Mouse (Mus musculus) G1E (cell line): Measurements from ENCODE around the gene Snrnp200. TPM values are rescaled to one million over a fixed set of nuclear protein-coding genes. Genes with fewer than 3 reads are reported as not detected.
A peak's percentile ranks its signal among the peaks of the same experiment; 100 is the strongest.

Experiments
- ATAC-seq: 2 replicates; pipeline ENCODE4 v1.8.0; 2016; ENCODE audit warnings: mild to moderate bottlenecking; ENCODE audit not compliant: insufficient number of reproducible peaks, poor library complexity, low FRiP score, severe bottlenecking; ENCODE audit errors: extremely low read depth
- DNase-seq: peaks from one replicate; pipeline ENCODE4 v3.0.0; 2012; ENCODE audit warnings: low spot score
- H3K27me3 ChIP-seq: 2 replicates; pipeline ENCODE4 v1.6.1; 2012; ENCODE audit warnings: mild to moderate bottlenecking, low read length, inconsistent platforms; ENCODE audit not compliant: insufficient read depth
- H3K36me3 ChIP-seq: replicated peaks from 2 replicates; pipeline ENCODE3; 2012; ENCODE audit warnings: mild to moderate bottlenecking, inconsistent platforms
- H3K4me1 ChIP-seq: 2 replicates; pipeline ENCODE4 v1.6.1; 2012; ENCODE audit warnings: low read depth, low read length, inconsistent platforms, mixed read lengths; ENCODE audit not compliant: insufficient read depth
- H3K4me3 ChIP-seq: 2 replicates; pipeline ENCODE4 v1.5.1; 2012; ENCODE audit warnings: low read depth, mild to moderate bottlenecking, inconsistent platforms, low read length, moderate library complexity, mixed read lengths
- H3K9me3 ChIP-seq: replicated peaks from 2 replicates; pipeline ENCODE4 v1.6.1; 2012; ENCODE audit warnings: inconsistent platforms
- CTCF ChIP-seq: IDR thresholded peaks from 2 replicates; pipeline ENCODE4 v1.5.1; 2012; ENCODE audit warnings: low read depth, low read length, inconsistent platforms, mixed read lengths
- GATA1 ChIP-seq: IDR thresholded peaks from 2 replicates; pipeline ENCODE4 v1.6.1; 2012; ENCODE audit warnings: borderline replicate concordance, low read length, inconsistent platforms, mixed read lengths
- GATA2 ChIP-seq: IDR thresholded peaks from 2 replicates; pipeline ENCODE4 v1.6.1; 2012; ENCODE audit warnings: low read depth, low read length, inconsistent platforms, borderline replicate concordance
- POLR2AphosphoS5 ChIP-seq: IDR thresholded peaks from 2 replicates; pipeline ENCODE4 v1.6.1; 2012; ENCODE audit warnings: low read depth, low read length, inconsistent platforms; ENCODE audit not compliant: insufficient replicate concordance
- TAL1 ChIP-seq: conservative IDR thresholded peaks from 2 replicates; pipeline ENCODE4 v1.6.1; 2012; ENCODE audit warnings: low read depth, low read length, inconsistent platforms, mixed read lengths
- polyA plus RNA-seq: library from polyadenylated mRNA; stranded (reverse); fragments of >175 nt; gene quantifications from 2 replicates; pipeline ENCODE4 v1.2.3, GENCODE M21; 2012
- total RNA-seq, 2 experiments: library from RNA; stranded (forward) in 1 of 2; stranded (reverse) in 1 of 2; fragments of 200-1000 nt in 1 of 2; fragments of >200 nt in 1 of 2; fragmentation: Nextera tagmentation in 1 of 2; gene quantifications; 2 replicates each; pipeline ENCODE4 v1.2.3; 2014 to 2017

Gene Snrnp200
- total and polyA plus RNA-seq, 3 experiments = 32.5 to 216 (median 155) TPM

DNA sequence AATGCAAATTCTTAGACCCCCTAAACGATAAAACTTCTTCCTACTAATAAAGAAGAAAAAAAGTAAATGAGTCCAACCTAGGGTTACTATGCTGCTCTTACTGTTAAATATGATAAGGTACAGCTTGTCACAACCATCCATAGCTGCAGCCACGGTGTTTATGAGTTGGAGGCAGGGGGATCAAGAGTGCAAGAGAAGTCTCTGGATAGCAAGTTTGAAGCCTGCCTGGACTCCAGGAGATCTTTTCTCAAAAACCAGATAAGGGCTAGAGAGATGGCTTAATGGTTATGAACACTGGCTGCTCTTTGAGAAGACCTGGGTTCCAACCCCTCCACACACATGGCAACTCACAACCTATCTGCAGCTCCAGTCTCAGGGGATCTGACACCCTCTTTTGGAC is 1.3 kb upstream of the Snrnp200 start:
- no peak for DNase-seq
- peaks cover 52% of the 10 kb centered on the region for H3K36me3 ChIP-seq
- TF ChIP-seq POLR2AphosphoS5 (no peak), TAL1 (no peak)
- no peaks in the 10 kb centered on the region for H3K27me3 ChIP-seq
- no peak for ATAC-seq
- H3K9me3 ChIP-seq = no peaks in the 10 kb centered on the region
- peak overlapping the region; percentile 21; the same call in 1 of the 2 replicates for H3K4me3 ChIP-seq
- peaks cover 29% of the 10 kb centered on the region for H3K4me1 ChIP-seq

DNA sequence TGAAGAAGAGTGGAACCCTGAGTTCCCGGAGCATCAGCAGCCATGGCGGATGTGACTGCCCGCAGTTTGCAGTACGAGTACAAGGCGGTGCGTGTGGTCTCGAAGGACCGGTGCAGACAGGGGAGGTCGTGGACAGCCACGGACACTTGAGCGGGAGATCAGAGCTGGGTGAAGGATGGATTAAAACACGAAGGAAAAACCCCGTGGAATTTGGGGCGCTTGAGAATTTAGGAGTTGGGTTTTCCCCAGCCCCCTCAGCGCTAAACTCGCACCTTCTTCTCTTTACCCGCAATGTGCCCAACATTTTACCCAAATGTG is 225 bp downstream of the Snrnp200 start:
- no peak for ATAC-seq
- H3K4me1 ChIP-seq = peaks cover 33% of the 10 kb centered on the region
- H3K36me3 ChIP-seq = peaks cover 52% of the 10 kb centered on the region

DNA sequence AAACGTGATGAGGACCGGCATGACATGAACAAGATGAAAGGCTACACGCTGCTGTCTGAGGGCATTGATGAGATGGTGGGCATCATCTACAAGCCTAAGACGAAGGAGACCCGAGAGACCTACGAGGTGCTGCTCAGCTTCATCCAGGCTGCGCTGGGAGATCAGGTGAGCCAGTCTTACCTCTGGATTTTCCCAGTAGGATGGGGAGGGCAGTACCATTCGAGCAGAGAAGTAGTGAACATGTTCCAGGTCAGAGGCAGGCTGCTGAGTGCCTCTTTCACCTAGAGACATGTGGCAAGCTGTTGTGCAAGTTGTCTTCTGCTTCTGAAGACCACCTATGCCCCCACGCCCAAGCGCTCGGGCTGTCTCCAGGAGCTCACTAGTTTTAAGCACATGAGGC is 2.5 kb downstream of the Snrnp200 start:
- H3K4me1 ChIP-seq = peaks cover 33% of the 10 kb centered on the region
- no peaks in the 10 kb centered on the region for H3K9me3 ChIP-seq
- no peak overlapping the region for H3K4me3 ChIP-seq
- peaks cover 63% of the 10 kb centered on the region for H3K36me3 ChIP-seq
- no peak for DNase-seq
- ATAC-seq = no peak
- H3K27me3 ChIP-seq = no peaks in the 10 kb centered on the region
- TF ChIP-seq GATA1 (no peak), POLR2AphosphoS5 (no peak), GATA2 (no peak), TAL1 (no peak)

More for the DNA sequence above, 225 bp downstream of the Snrnp200 start:
- Histone ChIP-seq H3K27me3 (no peaks in the 10 kb centered on the region), H3K9me3 (no peaks in the 10 kb centered on the region), H3K4me3 (peak overlapping the region; percentile 92)
- TF ChIP-seq TAL1 (no peak), CTCF (no peak), POLR2AphosphoS5 (no peak), GATA2 (no peak), GATA1 (no peak)
- DNase-seq = no peak

DNA sequence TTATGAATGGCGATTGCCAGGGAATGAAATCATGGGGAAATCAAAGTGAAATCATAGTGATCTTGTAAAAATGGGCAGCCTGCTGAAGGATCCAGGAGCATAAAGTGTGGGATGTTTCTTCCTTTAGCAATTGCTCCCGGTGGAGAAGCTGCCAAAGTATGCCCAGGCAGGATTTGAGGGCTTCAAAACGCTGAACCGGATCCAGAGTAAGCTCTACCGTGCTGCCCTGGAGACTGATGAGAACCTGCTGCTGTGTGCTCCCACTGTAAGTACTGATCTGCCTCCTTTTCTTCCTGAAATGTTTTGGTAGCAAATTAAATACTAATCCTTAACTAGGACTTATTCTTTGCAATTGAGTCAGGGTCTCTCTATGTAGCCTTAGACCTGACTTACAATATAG is 9.6 kb downstream of the Snrnp200 start:
- Histone ChIP-seq H3K4me3 (no peak overlapping the region), H3K27me3 (no peaks in the 10 kb centered on the region), H3K4me1 (no peaks in the 10 kb centered on the region), H3K36me3 (peaks cover 95% of the 10 kb centered on the region), H3K9me3 (no peaks in the 10 kb centered on the region)
- no peak for ATAC-seq
- DNase-seq = no peak
- TF ChIP-seq TAL1 = no peak
- no peak for TF ChIP-seq GATA2

DNA sequence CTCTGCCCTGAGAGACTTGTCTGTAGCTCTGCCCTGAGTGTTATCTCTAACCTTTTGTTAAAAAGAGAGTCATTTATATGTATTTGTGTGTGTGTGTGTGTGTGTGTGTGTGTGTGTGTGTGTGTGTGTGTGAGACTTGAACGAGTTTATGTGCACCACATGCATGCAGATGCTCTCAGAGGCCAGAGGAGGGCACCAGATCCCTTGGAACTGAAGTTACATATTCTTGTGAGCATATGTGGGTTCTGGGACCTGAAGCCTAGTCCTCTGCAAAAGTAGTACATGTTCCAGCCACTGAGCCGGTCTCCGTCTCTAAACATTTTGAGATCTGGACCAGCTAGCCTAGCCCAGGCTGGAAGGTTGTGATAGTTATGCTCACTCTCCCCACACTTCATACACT is 17.1 kb downstream of the Snrnp200 start:
- no peak overlapping the region for H3K4me3 ChIP-seq
- no peak for DNase-seq
- TF ChIP-seq GATA2 (no peak), POLR2AphosphoS5 (no peak), TAL1 (no peak), CTCF (no peak), GATA1 (no peak)

DNA sequence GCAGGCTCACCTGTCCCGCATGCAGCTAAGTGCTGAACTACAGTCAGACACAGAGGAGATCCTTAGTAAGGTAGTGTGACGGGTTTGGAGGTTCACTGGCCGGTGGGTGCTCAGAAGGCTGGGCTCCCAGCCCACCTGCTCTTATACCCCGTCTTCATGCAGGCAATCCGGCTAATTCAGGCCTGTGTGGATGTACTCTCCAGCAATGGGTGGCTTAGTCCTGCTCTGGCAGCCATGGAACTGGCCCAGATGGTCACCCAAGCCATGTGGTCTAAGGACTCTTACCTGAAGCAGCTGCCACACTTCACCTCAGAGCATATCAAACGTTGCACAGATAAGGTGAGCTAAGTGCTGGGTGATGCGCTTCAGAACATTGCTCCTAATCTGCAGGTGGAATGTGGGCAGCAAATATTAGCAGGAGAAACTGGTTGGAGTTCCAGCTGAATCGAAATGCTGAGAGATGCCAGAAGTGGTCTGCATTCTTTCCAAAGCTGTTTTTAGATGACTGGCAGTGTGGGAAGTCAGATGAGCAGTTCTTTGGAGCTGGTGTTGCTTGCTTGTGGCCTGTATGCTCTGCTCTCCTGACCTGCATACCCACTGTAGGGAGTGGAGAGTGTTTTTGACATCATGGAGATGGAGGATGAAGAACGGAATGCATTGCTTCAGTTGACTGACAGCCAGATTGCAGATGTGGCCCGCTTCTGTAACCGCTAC is 29.9 kb downstream of the Snrnp200 start:
- TF ChIP-seq TAL1 (no peak), POLR2AphosphoS5 (no peak), GATA2 (no peak), GATA1 (no peak)
- Histone ChIP-seq H3K4me3 (no peak overlapping the region), H3K9me3 (no peaks in the 10 kb centered on the region), H3K4me1 (peaks cover 8% of the 10 kb centered on the region; the same call in 1 of the 2 replicates), H3K27me3 (no peaks in the 10 kb centered on the region), H3K36me3 (peaks cover 92% of the 10 kb centered on the region)
- ATAC-seq = no peak
- no peak for DNase-seq

More for the DNA sequence above, 17.1 kb downstream of the Snrnp200 start:
- ATAC-seq = no peak
- Histone ChIP-seq H3K4me1 (no peaks in the 10 kb centered on the region), H3K9me3 (no peaks in the 10 kb centered on the region), H3K27me3 (no peaks in the 10 kb centered on the region), H3K36me3 (peaks cover 98% of the 10 kb centered on the region)

DNA sequence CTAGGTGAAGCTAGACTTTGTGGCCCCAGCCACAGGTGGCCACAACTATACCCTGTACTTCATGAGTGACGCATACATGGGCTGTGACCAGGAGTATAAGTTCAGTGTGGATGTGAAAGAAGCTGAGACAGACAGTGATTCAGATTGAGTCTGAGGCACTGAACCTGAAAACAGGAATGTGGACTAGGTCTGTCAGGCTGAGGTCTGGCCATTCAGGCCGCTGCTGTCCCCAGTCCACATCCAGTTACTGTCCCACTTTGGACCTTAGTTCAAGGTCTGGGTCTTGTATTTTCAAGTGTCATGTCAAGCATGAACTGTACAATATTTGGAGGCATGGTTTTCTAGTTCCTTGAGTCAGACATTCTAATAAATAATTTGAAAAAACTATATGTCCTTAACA is 31.9 kb downstream of the Snrnp200 start:
- no peak overlapping the region for H3K4me3 ChIP-seq
- H3K9me3 ChIP-seq = no peaks in the 10 kb centered on the region
- H3K27me3 ChIP-seq = no peaks in the 10 kb centered on the region
- peaks cover 13% of the 10 kb centered on the region; the same call in 1 of the 2 replicates for H3K4me1 ChIP-seq
- H3K36me3 ChIP-seq = peaks cover 88% of the 10 kb centered on the region
- ATAC-seq (no peak), DNase-seq (no peak)
- no peak for TF ChIP-seq GATA2
- TF ChIP-seq CTCF = no peak
- TF ChIP-seq TAL1 = no peak
- no peak; the same call in 1 of the 2 replicates for TF ChIP-seq POLR2AphosphoS5
- no peak for TF ChIP-seq GATA1
